Mouse (Mus musculus) neutrophil, adult 83 days (primary cell): ENCODE measurements around the gene Lrrc3. TPM values are rescaled to one million over a fixed set of nuclear protein-coding genes. Genes with fewer than 3 reads are reported as not detected.

Experiments
- total RNA-seq, 2 experiments: library from RNA; stranded (reverse); gene quantifications; one replicate each; pipeline ENCODE4 v1.2.4; 2023

Lrrc3 gene
- under 1 TPM in 1 of 2 experiments, not detected in 1; 0.15 TPM for total RNA-seq

DNA sequence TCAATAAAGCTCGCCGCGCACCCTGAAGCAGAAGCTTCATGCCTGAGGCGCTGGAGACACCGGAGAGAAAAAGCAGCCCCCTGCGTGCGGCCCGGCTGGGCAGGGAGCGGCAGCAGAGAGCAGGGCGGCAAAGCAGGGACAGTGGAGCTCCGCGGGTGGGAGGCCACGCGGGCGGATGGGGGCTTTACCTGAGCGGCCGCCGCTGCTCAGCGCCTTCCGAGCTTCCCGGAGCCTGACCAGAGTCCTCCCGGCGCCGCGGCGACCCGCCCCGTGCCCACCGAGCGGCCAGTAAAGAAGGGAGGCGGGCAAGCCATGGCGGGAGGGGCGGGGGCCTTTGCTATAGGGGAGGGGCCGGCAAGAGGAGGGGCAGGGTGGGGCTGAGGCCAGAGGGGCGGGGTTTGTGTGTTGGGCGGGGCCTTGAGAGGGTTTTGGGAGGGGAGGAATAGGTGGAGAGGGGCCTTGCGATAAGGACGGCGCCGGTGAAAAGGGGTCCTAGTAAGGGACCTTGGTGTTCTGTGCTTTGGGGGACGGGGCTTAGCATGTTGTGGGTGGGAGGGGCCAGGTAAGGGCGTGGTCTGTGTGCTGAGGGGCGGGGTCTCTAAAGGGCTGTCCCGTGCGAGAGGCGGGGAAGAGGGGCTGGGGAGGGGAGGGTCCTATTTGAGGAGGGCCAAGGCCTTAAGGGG, at the start of gene Lrrc3:
TSS of gene Lrrc3 (minus strand) at position 326 of the 683 bp plus-strand sequence.

DNA sequence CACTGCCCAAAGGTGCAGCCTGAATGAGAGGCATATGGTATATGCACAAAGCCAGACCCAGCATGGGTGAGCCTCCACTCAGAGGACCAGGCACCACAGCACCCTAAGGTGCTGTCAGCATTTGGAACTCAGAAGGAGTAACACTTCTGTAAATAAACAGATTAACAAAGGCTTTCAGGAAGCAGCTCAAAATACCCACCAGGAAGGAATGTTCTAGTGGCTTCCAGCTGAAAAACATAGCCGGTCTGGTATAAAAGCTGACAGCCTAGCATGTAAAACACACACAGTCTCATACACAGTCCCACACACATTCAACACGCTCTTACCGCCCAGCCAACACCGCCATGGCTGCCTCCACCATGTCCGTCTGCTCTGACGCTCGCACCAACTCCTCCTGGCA, 40.7 kb downstream of the Lrrc3 start, which contains the start of gene Gm3285:
TSS of gene Gm3285 (plus strand) at position 301 of the 400 bp plus-strand sequence.

DNA sequence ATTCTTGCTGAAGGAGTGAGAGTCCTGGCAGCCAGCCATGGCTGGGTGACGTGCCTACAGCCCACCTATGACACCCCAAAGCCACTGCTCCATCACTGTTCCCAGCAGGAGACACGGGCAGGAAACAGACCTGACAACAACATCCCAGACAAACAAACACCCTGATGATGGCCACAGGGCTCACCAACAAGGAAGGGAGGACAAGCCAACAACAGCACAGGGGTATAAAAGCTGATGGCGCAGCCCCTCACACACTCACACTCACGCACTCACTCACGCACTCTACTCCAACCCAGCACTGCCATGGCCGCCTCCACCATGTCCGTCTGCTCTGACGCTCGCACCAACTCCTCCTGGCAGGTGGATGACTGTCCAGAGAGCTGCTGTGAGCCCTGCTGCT, 49.8 kb downstream of the Lrrc3 start, which contains the start of gene Gm10318:
TSS of gene Gm10318 (plus strand) at position 301 of the 400 bp plus-strand sequence.

Other genes starting within 250 kb of the Lrrc3 start
- not detected for gene Tspear, start 216.0 kb downstream of the Lrrc3 start, total RNA-seq
- gene Gm19402, start 211.8 kb downstream of the Lrrc3 start, total RNA-seq, result not detected
- gene Gm9508, start 205.3 kb downstream of the Lrrc3 start, total RNA-seq, result not detected
- not detected for gene Gm10272, start 195.9 kb downstream of the Lrrc3 start, total RNA-seq
- not detected for gene Gm10024, start 191.1 kb downstream of the Lrrc3 start, total RNA-seq
- gene Gm10142, start 186.7 kb downstream of the Lrrc3 start, total RNA-seq, result not detected
- not detected for gene Krtap12-1, start 181.9 kb downstream of the Lrrc3 start, total RNA-seq
- gene Gm10100, start 176.1 kb downstream of the Lrrc3 start, total RNA-seq, result not detected
- not detected for gene Gm18596, start 159.9 kb downstream of the Lrrc3 start, total RNA-seq
- not detected for gene Gm9736, start 151.2 kb downstream of the Lrrc3 start, total RNA-seq
- not detected for gene Gm3233, start 142.9 kb downstream of the Lrrc3 start, total RNA-seq
- not detected for gene Gm3238, start 131.2 kb downstream of the Lrrc3 start, total RNA-seq
- gene Gm7138, start 125.6 kb downstream of the Lrrc3 start, total RNA-seq, result not detected
- not detected for gene Gm3250, start 120.0 kb downstream of the Lrrc3 start, total RNA-seq
- gene Gm7137, start 114.3 kb downstream of the Lrrc3 start, total RNA-seq, result not detected
- gene Gm9639, start 107.5 kb downstream of the Lrrc3 start, total RNA-seq, result not detected
- gene Gm19668, start 103.4 kb downstream of the Lrrc3 start, total RNA-seq, result not detected
- not detected for gene Gm9507, start 90.7 kb downstream of the Lrrc3 start, total RNA-seq
- not detected for gene Gm2696, start 87.9 kb downstream of the Lrrc3 start, total RNA-seq
- not detected for gene Krtap10-4, start 75.4 kb downstream of the Lrrc3 start, total RNA-seq
- gene Krtap10-10, start 66.6 kb downstream of the Lrrc3 start, total RNA-seq, result not detected
- not detected for gene Gm36176, start 55.7 kb downstream of the Lrrc3 start, total RNA-seq
- not detected for gene Gm10318, start 49.7 kb downstream of the Lrrc3 start, total RNA-seq
- gene Gm3285, start 40.6 kb downstream of the Lrrc3 start, total RNA-seq, result not detected
- gene Trpm2, start 68.0 kb upstream of the Lrrc3 start, total RNA-seq, result 100 to 1,000 TPM; 232 to 259 TPM
- gene 1810043G02Rik, start 76.0 kb upstream of the Lrrc3 start, total RNA-seq, result 1 to 10 TPM; 7.1 to 8.8 TPM
- 10 to 100 TPM; 27.1 to 40.2 TPM for gene Pfkl, start 107.5 kb upstream of the Lrrc3 start, total RNA-seq
- gene Dnmt3l, start 139.4 kb upstream of the Lrrc3 start, total RNA-seq, result 1 to 10 TPM; 1.4 to 1.8 TPM
- not detected for gene Aire, start 141.1 kb upstream of the Lrrc3 start, total RNA-seq
- gene Icosl, start 166.8 kb upstream of the Lrrc3 start, total RNA-seq, result 10 to 100 TPM; 48.0 to 48.3 TPM